Mouse (Mus musculus): Measurements from ENCODE around the gene Ado.

Gene Ado

GRCm38 (mm10) chr10:67548877-67549731 is at the start of gene Ado:
Ado (minus strand) TSS chr10:67548955.
- peak; percentile 78 for DNase-seq (ENCODE audit: low read depth, low spot score)

- no peak for DNase-seq (ENCODE audit: low read depth, low spot score)
These were observed 46.5 kb upstream of the Ado start for GRCm38 (mm10) chr10:67595278-67595677.

- DNase-seq (ENCODE audit: low read depth, low spot score), result no peak
These were observed 37.3 kb upstream of the Ado start for GRCm38 (mm10) chr10:67585873-67586610.

GRCm38 (mm10) chr10:67581698-67582285 is 33.0 kb upstream of the Ado start:
- DNase-seq (ENCODE audit: low read depth, low spot score), result no peak

GRCm38 (mm10) chr10:67579830-67580229 is 31.1 kb upstream of the Ado start:
- no peak for DNase-seq (ENCODE audit: low read depth, low spot score)

- DNase-seq (ENCODE audit: low read depth, low spot score), result no peak
These were observed 24.6 kb upstream of the Ado start for GRCm38 (mm10) chr10:67573310-67573709.

GRCm38 (mm10) chr10:67571443-67571842 is 22.7 kb upstream of the Ado start:
- no peak for DNase-seq (ENCODE audit: low read depth, low spot score)

GRCm38 (mm10) chr10:67569539-67569938 is 20.8 kb upstream of the Ado start:
- DNase-seq (ENCODE audit: low read depth, low spot score), result no peak

- DNase-seq (ENCODE audit: low read depth, low spot score), result no peak
These were observed 17.3 kb upstream of the Ado start for GRCm38 (mm10) chr10:67566104-67566503.

GRCm38 (mm10) chr10:67564509-67564908 is 15.8 kb upstream of the Ado start:
- DNase-seq (ENCODE audit: low read depth, low spot score), result no peak

GRCm38 (mm10) chr10:67561185-67561584 is 12.4 kb upstream of the Ado start:
- no peak for DNase-seq (ENCODE audit: low read depth, low spot score)

GRCm38 (mm10) chr10:67559765-67560394 is 11.1 kb upstream of the Ado start:
- no peak for DNase-seq (ENCODE audit: low read depth, low spot score)

GRCm38 (mm10) chr10:67558053-67558452 is 9.3 kb upstream of the Ado start:
- no peak for DNase-seq (ENCODE audit: low read depth, low spot score)

- no peak for DNase-seq (ENCODE audit: low read depth, low spot score)
These were observed 397 bp downstream of the Ado start for GRCm38 (mm10) chr10:67548261-67548854.

- no peak for DNase-seq (ENCODE audit: low read depth, low spot score)
These were observed 900 bp downstream of the Ado start for GRCm38 (mm10) chr10:67547850-67548260.

- DNase-seq (ENCODE audit: low read depth, low spot score), result no peak
These were observed 8.2 kb downstream of the Ado start for GRCm38 (mm10) chr10:67540591-67540990.

GRCm38 (mm10) chr10:67539401-67539730 is 9.4 kb downstream of the Ado start:
- DNase-seq (ENCODE audit: low read depth, low spot score), result no peak

- DNase-seq (ENCODE audit: low read depth, low spot score), result no peak
These were observed 10.0 kb downstream of the Ado start for GRCm38 (mm10) chr10:67538585-67539400.

- no peak for DNase-seq (ENCODE audit: low read depth, low spot score)
These were observed 10.6 kb downstream of the Ado start for GRCm38 (mm10) chr10:67538106-67538505.

GRCm38 (mm10) chr10:67537151-67537994 is 11.4 kb downstream of the Ado start:
- DNase-seq (ENCODE audit: low read depth, low spot score), result peak; percentile 86
